Mouse (Mus musculus) heart, postnatal 0 days (tissue): ENCODE data around the gene Cipc. TPM values are rescaled to one million over a fixed set of nuclear protein-coding genes. Genes with fewer than 3 reads are reported as not detected.

Experiments used
- ATAC-seq: fragments of 200-750 bp; cut with Nextera tagmentation; 2 replicates; pipeline ENCODE4 v1.8.0; 2017; ENCODE audit warnings: low read depth, moderate number of reproducible peaks, moderate library complexity; ENCODE audit not compliant: insufficient read depth
- DNase-seq: peaks from one replicate; pipeline ENCODE4 v3.0.0-alpha.2; 2016; ENCODE audit warnings: low spot score
- H3K27ac ChIP-seq: fragments of 300-500 bp; sonication (generic); 2 replicates; pipeline ENCODE4 v1.5.1; 2014; ENCODE audit warnings: low read depth, mild to moderate bottlenecking
- H3K27me3 ChIP-seq: fragments of 300-500 bp; sonication (generic); 2 replicates; pipeline ENCODE4 v1.6.1; 2014; ENCODE audit warnings: low read length, mixed read lengths; ENCODE audit not compliant: control insufficient read depth, insufficient read depth
- H3K36me3 ChIP-seq: fragments of 300-500 bp; sonication (generic); replicated peaks from 2 replicates; pipeline ENCODE4 v1.6.1; 2014; ENCODE audit warnings: low read length, mixed read lengths; ENCODE audit not compliant: control insufficient read depth, insufficient read depth
- H3K4me1 ChIP-seq: fragments of 300-500 bp; sonication (generic); 2 replicates; pipeline ENCODE4 v1.6.1; 2014; ENCODE audit warnings: antibody characterized with exemption; ENCODE audit not compliant: control insufficient read depth, insufficient read depth
- H3K4me2 ChIP-seq: fragments of 300-500 bp; sonication (generic); 2 replicates; pipeline ENCODE4 v1.6.1; 2014; ENCODE audit warnings: low read depth, mild to moderate bottlenecking, low read length, moderate library complexity
- H3K4me3 ChIP-seq: fragments of 300-500 bp; sonication (generic); 2 replicates; pipeline ENCODE4 v1.5.1; 2014; ENCODE audit warnings: low read depth, low read length
- H3K9ac ChIP-seq: fragments of 300-500 bp; sonication (generic); replicated peaks from 2 replicates; pipeline ENCODE4 v1.6.1; 2014; ENCODE audit warnings: low read depth, low read length, mixed read lengths
- H3K9me3 ChIP-seq: fragments of 300-500 bp; sonication (generic); replicated peaks from 2 replicates; pipeline ENCODE4 v1.6.1; 2016; ENCODE audit warnings: low read length; ENCODE audit not compliant: control insufficient read depth
- CTCF ChIP-seq: IDR thresholded peaks from 2 replicates; pipeline ENCODE4 v1.5.1; 2016; ENCODE audit warnings: antibody characterized with exemption, control low read depth, low read depth
- EP300 ChIP-seq: IDR thresholded peaks from 2 replicates; pipeline ENCODE4 v1.6.1; 2016; ENCODE audit warnings: antibody characterized with exemption, low read depth
- WGBS: fragments of 180-500 bp; shearing (Covaris S2); extraction: QIAGEN DNeasy Blood & Tissue Kit; methylation state at CpG from one replicate; pipeline ENCODE4 v1.1.7; 2014; 5-methylcytosine and 5-hydroxymethylcytosine counted together
- polyA plus RNA-seq: library from polyadenylated mRNA; unstranded; fragments of >200 nt; fragmentation: Nextera tagmentation; extraction: Ambion mirVana; gene quantifications from 2 replicates; pipeline ENCODE4 v1.2.1, GENCODE M21; 2015
- total RNA-seq: library from RNA; depleted of rRNA; stranded (reverse); fragments of >200 nt; gene quantifications from 2 replicates; pipeline ENCODE4 v1.2.3, GENCODE M21; 2014; ENCODE audit warnings: low replicate concordance

Gene Cipc
- total and polyA plus RNA-seq, 2 experiments from 2014 or later: 20.9 to 26.2 TPM

DNA sequence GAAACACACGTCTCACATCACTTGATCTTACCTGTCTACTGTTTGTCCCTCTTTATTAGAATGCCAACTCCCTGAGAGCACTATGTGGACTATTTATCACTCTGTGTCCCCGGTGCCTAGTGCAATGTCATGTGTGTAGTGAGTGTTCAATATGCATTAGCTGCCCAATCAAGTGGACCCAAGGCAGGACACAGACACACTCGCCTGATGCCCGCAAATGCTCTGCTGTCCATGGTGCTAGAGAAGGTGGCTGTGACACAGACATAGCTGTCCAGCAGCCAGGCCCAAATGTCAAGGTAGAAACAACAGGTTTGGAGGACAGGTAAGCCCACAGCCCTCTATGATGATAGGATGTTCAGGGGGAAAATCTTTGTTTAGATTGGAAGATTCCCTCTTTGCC, 47.3 kb downstream of the Cipc start:
- Histone ChIP-seq H3K27me3 (peaks cover 32% of the 10 kb centered on the region), H3K27ac (no peak overlapping the region), H3K4me3 (no peak overlapping the region), H3K4me1 (no peaks in the 10 kb centered on the region), H3K4me2 (no peak overlapping the region), H3K9ac (no peak overlapping the region), H3K9me3 (no peaks in the 10 kb centered on the region), H3K36me3 (no peaks in the 10 kb centered on the region)
- ATAC-seq: peak; percentile 35; the same call in 1 of the 2 replicates
- WGBS: 32% methylated on average over 4 of the region's 4 CpGs
- TF ChIP-seq EP300 (no peak), CTCF (no peak)
- no peak for DNase-seq

DNA sequence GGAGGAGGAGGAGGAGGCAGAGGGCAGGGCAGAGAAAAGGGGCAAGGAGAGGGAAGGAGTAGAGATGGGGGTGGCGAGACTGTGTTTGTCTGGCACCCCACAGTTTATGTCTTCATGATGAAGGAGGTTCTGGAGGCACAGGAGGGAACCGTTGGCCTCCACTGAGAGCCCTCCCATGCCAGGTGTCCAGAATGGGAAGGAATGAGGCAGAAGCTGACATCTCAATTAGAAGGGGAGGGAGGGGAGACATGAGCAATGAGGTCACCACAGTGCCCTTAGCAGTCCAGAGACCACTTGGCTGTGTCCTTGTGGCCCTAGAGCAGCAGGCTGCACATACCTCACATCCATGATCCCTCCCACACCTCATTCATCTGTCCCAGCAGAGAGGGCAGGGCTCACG, 47.9 kb downstream of the Cipc start:
- no peak overlapping the region for H3K4me3 ChIP-seq
- H3K4me1 ChIP-seq: peaks cover 2% of the 10 kb centered on the region
- no peak for ATAC-seq
- TF ChIP-seq CTCF (no peak), EP300 (no peak)
- no peaks in the 10 kb centered on the region for H3K9me3 ChIP-seq
- H3K9ac ChIP-seq: no peak overlapping the region
- no peaks in the 10 kb centered on the region for H3K36me3 ChIP-seq
- DNase-seq: no peak
- 53% methylated on average over 3 of the region's 3 CpGs for WGBS
- H3K27me3 ChIP-seq: peaks cover 26% of the 10 kb centered on the region
- H3K4me2 ChIP-seq: no peak overlapping the region
- no peak overlapping the region for H3K27ac ChIP-seq

DNA sequence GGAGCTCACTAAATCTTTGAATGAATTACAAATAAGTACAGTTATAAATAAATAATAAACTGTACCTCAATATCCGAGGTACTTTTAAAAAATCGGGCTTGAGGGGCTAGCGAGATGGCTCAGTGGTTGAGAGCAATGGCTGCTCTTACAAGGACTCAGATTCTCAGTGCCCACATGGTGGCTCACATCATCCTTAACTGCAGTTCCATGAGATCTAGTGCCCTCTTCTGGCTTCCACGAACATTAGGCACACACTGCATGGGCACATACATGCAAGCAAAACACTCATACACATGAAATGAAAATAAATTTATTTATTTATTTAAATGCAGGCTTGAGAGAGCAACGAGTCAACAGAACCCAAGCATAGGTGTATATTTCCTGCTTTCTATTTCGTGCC, 49.1 kb downstream of the Cipc start:
- ATAC-seq (no peak), DNase-seq (no peak)
- TF ChIP-seq EP300: no peak
- no peak for TF ChIP-seq CTCF
- H3K27me3 ChIP-seq: peaks cover 14% of the 10 kb centered on the region
- peaks cover 9% of the 10 kb centered on the region for H3K4me1 ChIP-seq
- no peaks in the 10 kb centered on the region for H3K9me3 ChIP-seq
- H3K4me3 ChIP-seq: no peak overlapping the region
- H3K27ac ChIP-seq: no peak overlapping the region
- H3K4me2 ChIP-seq: no peak overlapping the region
- H3K9ac ChIP-seq: no peak overlapping the region
- H3K36me3 ChIP-seq: no peaks in the 10 kb centered on the region
- WGBS: 65% methylated on average over 6 of the region's 6 CpGs

DNA sequence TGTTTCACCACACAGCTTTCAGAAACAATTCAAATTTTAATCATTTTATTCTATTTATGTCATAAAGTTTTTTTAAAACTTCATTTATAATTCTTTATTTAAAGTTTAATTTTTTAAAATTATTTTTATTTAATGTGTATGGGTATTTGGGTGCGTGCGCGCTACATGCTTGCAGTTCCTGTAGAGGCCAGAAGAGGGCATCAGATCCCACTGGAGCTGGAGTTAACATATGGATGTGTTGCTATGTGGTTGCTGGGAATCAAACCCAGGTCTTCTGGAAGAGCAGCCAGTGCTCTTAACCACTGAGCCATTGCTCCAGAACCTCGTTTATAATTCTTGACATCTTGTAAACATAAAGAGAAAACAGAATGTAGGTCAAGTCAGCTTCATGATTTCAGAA, 51.9 kb downstream of the Cipc start:
- DNase-seq (no peak), ATAC-seq (no peak)
- H3K9ac ChIP-seq: no peak overlapping the region
- peaks cover 9% of the 10 kb centered on the region for H3K4me1 ChIP-seq
- no peak for TF ChIP-seq EP300
- TF ChIP-seq CTCF: peak; percentile 22; the same call in 1 of the 2 replicates
- H3K27me3 ChIP-seq: no peaks in the 10 kb centered on the region
- H3K4me3 ChIP-seq: no peak overlapping the region
- WGBS: 85% methylated on average over 4 of the region's 4 CpGs
- no peaks in the 10 kb centered on the region for H3K9me3 ChIP-seq
- H3K27ac ChIP-seq: peak overlapping the region; percentile 89
- no peak overlapping the region for H3K4me2 ChIP-seq
- H3K36me3 ChIP-seq: no peaks in the 10 kb centered on the region

DNA sequence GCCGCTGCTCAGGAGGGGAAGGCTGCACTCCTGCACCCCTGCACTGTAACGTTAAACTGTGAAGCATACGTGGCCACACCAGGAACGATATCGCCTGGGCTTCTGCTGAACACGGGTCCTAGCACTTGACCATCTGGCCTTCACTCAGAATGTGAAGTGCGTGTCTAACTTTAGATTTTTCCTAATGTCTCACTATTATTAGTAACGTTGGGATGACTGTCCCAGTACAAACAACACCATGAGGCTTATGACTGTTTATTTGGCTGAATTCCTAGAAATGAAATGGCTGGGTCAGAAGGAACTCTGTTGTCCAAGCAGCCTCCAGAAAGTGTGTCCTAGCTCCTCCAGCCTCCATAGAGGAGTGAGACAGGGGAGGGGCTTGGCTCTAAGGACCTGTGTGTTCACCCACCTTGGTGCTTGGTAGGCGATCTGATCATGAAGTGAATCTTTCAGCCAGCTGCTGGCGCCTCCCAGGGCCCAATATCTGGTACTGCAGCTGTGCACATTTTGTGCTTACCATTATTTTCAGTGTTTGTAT, 52.5 kb downstream of the Cipc start:
- Histone ChIP-seq H3K36me3 (no peaks in the 10 kb centered on the region), H3K4me1 (peaks cover 9% of the 10 kb centered on the region), H3K4me2 (no peak overlapping the region), H3K9me3 (no peaks in the 10 kb centered on the region), H3K27ac (peak overlapping the region; percentile 89), H3K27me3 (no peaks in the 10 kb centered on the region), H3K9ac (no peak overlapping the region), H3K4me3 (no peak overlapping the region)
- WGBS: 31% methylated on average over 10 of the region's 10 CpGs
- DNase-seq: peak; percentile 89
- peak; percentile 88 for ATAC-seq
- peak; percentile 41 for TF ChIP-seq CTCF
- peak; percentile 93 for TF ChIP-seq EP300

DNA sequence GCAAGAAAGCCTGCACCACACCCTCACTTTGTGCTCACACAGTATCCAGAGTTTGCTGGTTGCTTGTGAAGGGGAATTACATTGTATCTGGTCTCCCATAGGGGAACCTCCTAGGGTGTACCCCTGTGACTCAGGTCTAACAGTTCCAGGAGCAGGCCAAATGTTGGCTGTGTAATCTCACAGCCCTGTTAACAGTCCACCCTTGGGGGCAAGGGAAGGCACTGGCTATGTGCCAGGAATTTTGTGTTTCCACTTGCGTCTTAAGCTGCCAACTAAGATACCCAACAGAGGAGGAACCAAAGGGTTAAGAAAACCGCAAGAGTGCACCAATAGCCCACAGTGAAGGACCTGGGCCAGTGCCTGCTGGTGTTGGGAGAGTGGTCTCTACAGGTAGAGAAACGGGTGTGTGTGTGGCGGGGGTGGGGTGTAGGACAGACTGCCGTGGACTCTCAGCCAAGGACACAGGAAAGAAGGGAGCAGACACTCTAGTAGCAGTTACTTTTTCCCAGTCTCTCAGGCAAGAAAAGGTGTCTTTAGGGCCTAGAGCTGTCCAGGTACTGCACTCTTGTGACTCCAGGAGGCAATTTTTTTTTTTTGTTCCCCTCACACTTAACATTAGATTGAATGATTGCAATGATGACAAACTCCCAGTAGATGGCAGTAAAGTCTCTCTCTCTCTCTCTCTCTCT, 53.5 kb downstream of the Cipc start:
- Histone ChIP-seq H3K36me3 (no peaks in the 10 kb centered on the region), H3K4me3 (0 out of 2 replicates have a peak overlapping the region, but pooled peaks have one; percentile 0), H3K4me1 (peaks cover 9% of the 10 kb centered on the region), H3K27ac (peak overlapping the region; percentile 89), H3K9me3 (no peaks in the 10 kb centered on the region), H3K9ac (no peak overlapping the region), H3K27me3 (0 out of 2 replicates have a peak, but pooled peaks cover 3% of the 10 kb centered on the region), H3K4me2 (peak overlapping the region; percentile 39; the same call in 1 of the 2 replicates)
- WGBS: 36% methylated on average over 5 of the region's 5 CpGs
- DNase-seq (peak; percentile 63), ATAC-seq (0 out of 2 replicates have a peak, but pooled peaks have one; percentile 15)
- TF ChIP-seq EP300 (no peak), CTCF (peak; percentile 59)
